Comparison of ENCODE assay signal across 9 mouse cellular contexts in the genomic region with DNA sequence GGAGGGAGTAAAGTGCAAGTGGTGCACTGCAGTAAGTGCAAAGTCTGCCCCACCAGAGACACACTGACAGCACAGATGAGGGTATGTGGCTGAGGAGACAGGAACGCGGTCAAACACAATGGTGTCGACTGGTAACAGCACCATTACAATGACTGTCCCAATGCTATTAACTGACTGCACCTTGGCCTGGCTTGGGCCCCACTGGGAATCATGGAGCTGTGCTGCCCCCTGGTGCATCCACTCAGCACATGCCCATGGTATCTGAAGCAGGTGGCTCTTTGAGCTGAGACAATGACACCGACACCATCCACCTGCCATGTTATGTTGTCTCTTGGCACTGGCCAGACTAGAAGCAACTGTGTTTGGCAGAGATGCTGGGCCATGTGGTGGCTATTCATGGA. TPM values are rescaled to one million over a fixed set of nuclear protein-coding genes. Genes with fewer than 3 reads are reported as not detected.
A peak's percentile ranks its signal among the peaks of the same experiment; 100 is the strongest.
DNase-seq lines count a peak whose midpoint lies in the region; ATAC-seq and TF ChIP-seq lines count a peak whose summit lies in the region.
"Had no signal": no experiment of that assay in that cellular context is flagged by ENCODE, and none has a peak within 500 bp of the region (broad histone marks: within the 10 kb centered on the region; RNA-seq: fewer than 3 reads in every experiment).

No protein-coding gene starts in this region.

- H3K4me3 ChIP-seq in hindbrain, embryonic 11.5 days (ENCODE audit: low read depth, low read length) = no peak overlapping the region
- H3K4me3 ChIP-seq: heart, embryonic 15.5 days had no signal

- no peak for DNase-seq in Patski (ENCODE audit: low read depth, low spot score)
- peak; percentile 99 for DNase-seq in cerebellum, adult 9-10 months
- DNase-seq in hindbrain, embryonic 11.5 days (ENCODE audit: low spot score) = peak; percentile 78
- peak; percentile 85 to 88 for DNase-seq in layer of hippocampus, postnatal 10 days (ENCODE audit: low spot score in 2 of 2)
- DNase-seq in lung, postnatal 14 days = peak; percentile 67
- peak; percentile 79 for DNase-seq in retina, postnatal 1 day
- DNase-seq in yolk sac, embryonic 10.5 days (ENCODE audit: low spot score) = peak; percentile 64

- in situ Hi-C loops in Patski (cut with MboI; ENCODE audit: low pct_unique_long_range_greater_than_20kb) = loop anchor here (10.0 to 25.0 kb wide), 2 partner anchors 422 to 789 kb away; no protein-coding TSS in a partner anchor

- no peaks in the 10 kb centered on the region for H3K27me3 ChIP-seq in Patski
- H3K27me3 ChIP-seq in hindbrain, embryonic 11.5 days (ENCODE audit: control insufficient read depth, insufficient read depth, low read length) = no peaks in the 10 kb centered on the region
- H3K27me3 ChIP-seq: heart, embryonic 15.5 days had no signal

- no peak overlapping the region for H3K4me2 ChIP-seq in hindbrain, embryonic 11.5 days (replicated peaks; ENCODE audit: low read depth, low read length)
- H3K4me2 ChIP-seq: heart, embryonic 15.5 days had no signal

- POLR2A ChIA-PET in Patski (lab: Charles Lee) = no interaction called here

- no peaks in the 10 kb centered on the region for H3K9me3 ChIP-seq in hindbrain, embryonic 11.5 days (ENCODE audit: control insufficient read depth, low read length)
- H3K9me3 ChIP-seq: heart, embryonic 15.5 days had no signal

- H3K36me3 ChIP-seq in hindbrain, embryonic 11.5 days (ENCODE audit: control insufficient read depth, insufficient read depth, low read length) = peaks cover 3% of the 10 kb centered on the region; the same call in 1 of the 2 replicates

- 56% methylated on average over 4 of the region's 4 CpGs for whole genome bisulfite sequencing in hindbrain, embryonic 11.5 days

- no peaks in the 10 kb centered on the region for H3K4me1 ChIP-seq in hindbrain, embryonic 11.5 days (replicated peaks; ENCODE audit: control insufficient read depth, insufficient read depth, low read length)
- H3K4me1 ChIP-seq: heart, embryonic 15.5 days had no signal

- CTCF ChIA-PET in Patski (lab: Charles Lee) = interaction anchor here (0.8 to 1.7 kb wide), 3 partner anchors 11 to 193 kb away, joined by 3 to 4 read pairs (median 3); no protein-coding TSS in a partner anchor

- peak; percentile 71 for TF ChIP-seq CTCF in Patski (IDR thresholded peaks at IDR 0.05)

- ATAC-seq in Patski = peak; percentile 62
- peak; percentile 81 for ATAC-seq in frontal cortex, adult (ENCODE audit: low TSS enrichment)
- peak; percentile 80 for ATAC-seq in hindbrain, embryonic 11.5 days (ENCODE audit: low FRiP score)

- no peak overlapping the region for H3K9ac ChIP-seq in hindbrain, embryonic 11.5 days (ENCODE audit: low read depth, low read length)
- H3K9ac ChIP-seq: heart, embryonic 15.5 days had no signal

- H3K27ac ChIP-seq in hindbrain, embryonic 11.5 days (ENCODE audit: low read depth, low read length) = no peak overlapping the region
- H3K27ac ChIP-seq: heart, embryonic 15.5 days had no signal

RNA-seq across cellular contexts. Expression of gene Hbp1, which starts 23.7 kb away (rescaled TPM):
- 66.0 TPM for polyA plus RNA-seq in Patski (2021)
- 102 and 104 TPM in 2 replicates for polyA plus RNA-seq in hindbrain, embryonic 11.5 days (2014; fragmentation: Nextera tagmentation; extraction: Ambion mirVana)
- total RNA-seq in layer of hippocampus, postnatal 10 days (2021) = 10 to 100 TPM; 24.4 to 25.3 TPM
